Mouse (Mus musculus) neutrophil, adult 5-6 weeks (primary cell): ENCODE results near the gene Nid2. TPM values are rescaled to one million over a fixed set of nuclear protein-coding genes. Genes with fewer than 3 reads are reported as not detected.

ENCODE experiments used
- ATAC-seq: fragments of 151-379, 151-347 bp; 2 replicates; pipeline ENCODE4 v1.8.0; 2017; ENCODE audit warnings: mild to moderate bottlenecking, moderate TSS enrichment; ENCODE audit not compliant: insufficient number of reproducible peaks, poor library complexity, low FRiP score, severe bottlenecking; ENCODE audit errors: extremely low read depth
- total RNA-seq: library from RNA; stranded (forward); fragments of 200-1000 nt; gene quantifications from 2 replicates; pipeline ENCODE4 v1.2.3, GENCODE M21; 2017

Gene Nid2
- total RNA-seq, 1 experiment from 2014 or later: not detected

DNA sequence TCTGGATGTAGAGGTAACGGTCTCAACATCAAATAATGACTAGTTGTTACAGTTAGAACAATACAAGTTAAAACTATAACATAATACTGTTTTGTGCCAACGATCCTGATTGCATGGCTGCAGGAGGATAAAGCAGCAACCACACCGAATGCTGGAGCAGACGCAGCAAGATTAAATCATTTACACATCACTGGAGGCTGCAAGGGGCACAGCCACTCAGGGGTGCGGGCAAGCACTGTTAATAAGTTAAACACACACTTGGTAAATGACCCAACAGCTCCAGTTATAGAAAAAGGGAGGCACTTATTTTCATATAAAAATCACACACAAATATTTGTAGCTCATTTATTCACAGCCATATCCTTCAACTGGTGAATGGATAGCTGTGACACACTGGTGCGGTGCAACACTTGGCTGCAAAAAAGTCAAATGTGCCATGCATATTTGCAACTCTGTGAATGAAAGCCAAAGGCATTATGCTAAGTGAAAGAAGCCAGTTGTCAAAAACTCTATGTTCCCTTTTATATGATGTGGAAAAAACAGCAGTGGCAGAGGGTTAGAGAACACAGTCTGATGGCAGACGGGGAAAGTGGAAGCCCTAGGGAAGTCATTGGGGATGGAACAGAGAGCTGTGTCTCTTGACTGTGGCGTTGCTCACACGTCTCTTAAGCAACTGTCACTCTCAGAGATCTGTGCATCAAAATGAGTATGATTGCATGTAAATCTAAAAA lies 11.5 kb upstream of the Nid2 start:
- no peak for ATAC-seq

GRCm38 (mm10) chr14:19740147-19740738 lies 10.8 kb upstream of the Nid2 start:
- ATAC-seq: no peak

DNA sequence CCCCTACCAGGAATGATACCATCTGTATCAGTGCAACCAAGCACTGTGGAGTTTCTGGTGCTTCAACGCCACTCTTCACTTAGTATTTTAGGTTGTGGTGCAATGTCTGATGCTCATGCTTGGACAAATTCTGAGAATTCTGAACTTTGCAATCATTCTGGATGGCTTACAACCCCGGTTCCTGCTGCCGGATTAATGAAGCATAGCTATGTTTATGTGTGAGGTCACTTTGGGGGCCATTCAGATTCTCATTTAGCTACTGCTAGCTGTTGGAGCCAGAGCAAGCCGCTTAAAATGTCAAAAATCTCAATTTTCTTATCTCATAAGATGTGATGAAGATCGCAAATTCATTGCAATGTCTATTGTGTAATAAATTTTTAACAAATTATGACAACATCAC lies 6.2 kb upstream of the Nid2 start:
- ATAC-seq: no peak

DNA sequence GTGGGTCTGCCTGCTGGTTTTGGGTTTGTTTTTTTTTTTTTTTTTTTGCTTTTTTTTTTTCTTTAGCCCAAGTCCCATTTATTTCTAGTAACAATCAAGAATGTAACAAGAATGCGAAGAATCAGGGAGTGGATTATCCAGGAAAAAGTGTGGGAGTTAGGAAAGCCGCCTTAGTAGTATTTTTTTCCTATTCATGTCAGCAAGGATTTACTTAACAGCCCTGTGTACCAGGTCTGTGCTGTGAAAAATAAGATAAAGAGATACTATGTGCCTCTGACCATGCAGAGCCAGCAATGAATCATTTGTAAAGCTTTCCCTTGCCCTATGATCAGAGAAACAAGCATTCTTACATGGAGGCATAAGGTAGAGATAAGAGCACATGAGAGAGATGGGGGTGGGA lies 4.8 kb upstream of the Nid2 start:
- no peak for ATAC-seq

- no peak for ATAC-seq
Observed at GRCm38 (mm10) chr14:19746731-19747130, 4.3 kb upstream of the Nid2 start.

DNA sequence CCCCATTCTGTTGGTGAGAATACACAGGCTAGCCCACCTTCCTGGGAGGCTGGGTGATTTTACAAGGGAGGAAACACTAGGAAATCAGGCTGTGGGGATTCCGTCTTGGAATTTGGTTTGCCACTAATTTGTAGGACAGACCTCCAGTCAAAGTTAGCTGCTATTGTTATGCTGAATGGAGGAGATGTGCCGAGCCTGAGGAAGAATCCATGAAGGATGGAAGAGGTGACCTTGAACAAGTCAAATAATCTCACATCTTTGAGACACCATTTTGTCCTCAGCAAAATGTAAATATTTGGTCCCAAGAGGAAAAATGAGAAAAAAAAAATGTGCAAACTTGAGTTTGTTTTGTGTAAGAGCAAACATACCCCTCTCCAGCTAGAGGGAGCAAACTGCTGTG lies 1.3 kb upstream of the Nid2 start:
- ATAC-seq: no peak

GRCm38 (mm10) chr14:19750411-19751024 lies 547 bp upstream of the Nid2 start:
- no peak for ATAC-seq

DNA sequence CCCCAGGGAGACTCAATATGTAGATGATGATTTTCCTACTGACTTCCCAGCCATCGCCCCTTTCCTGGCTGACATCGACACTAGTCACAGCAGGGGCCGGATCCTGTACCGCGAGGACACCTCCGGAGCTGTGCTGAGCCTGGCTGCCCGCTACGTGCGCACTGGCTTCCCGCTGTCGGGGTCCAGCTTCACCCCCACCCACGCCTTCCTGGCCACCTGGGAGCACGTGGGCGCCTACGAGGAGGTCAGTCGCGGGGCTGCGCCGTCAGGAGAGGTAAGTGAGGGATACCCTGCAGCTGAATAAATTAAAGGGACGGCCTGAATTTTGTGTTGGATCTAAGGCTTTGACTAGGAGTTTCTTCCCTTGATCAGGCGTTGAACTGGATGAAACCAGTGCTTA lies 1.2 kb downstream of the Nid2 start:
- ATAC-seq: no peak

DNA sequence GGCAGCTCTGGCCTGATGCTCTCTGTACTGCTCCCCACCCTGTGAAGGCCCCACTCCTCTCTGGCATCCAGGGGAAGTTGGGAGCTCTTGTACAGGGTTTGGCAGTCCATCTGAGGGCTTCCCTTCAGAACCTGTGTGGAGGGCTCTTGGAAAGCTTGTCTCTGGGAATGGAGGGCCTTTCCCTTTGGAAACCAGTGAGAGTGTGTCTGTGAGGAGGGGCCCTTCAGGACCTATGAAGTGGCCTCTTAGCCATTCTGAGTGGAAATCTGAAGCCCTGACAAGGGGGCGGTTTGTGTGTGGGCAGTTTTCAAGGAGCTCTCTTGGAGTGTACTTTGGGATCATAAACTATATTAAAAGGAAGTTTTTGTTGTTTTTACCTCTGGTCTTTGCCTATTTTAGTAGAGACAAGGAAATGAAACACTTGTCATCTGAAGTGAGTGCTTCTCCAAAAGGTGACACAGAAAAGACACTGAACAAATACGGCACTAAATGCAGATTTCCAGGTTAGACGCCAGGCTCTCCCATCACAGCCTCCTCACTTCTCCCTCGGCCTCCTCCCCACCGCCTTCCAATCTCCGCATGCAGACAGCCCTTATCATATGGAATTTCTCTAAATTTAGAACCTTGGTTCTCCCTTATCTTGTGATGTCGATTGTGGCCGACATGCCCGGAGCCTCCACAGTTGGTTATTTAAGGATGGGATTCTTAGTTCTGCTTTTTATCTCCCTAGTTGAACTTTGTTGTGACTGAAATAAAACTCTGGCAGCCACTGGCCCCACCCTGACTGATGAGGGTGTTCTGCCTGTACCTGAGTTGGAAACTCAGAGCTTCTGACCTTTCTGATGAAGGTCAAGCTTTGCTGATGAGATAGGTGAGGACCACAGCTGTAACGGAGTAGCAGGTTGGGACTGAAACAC lies 8.5 kb downstream of the Nid2 start:
- ATAC-seq: no peak

DNA sequence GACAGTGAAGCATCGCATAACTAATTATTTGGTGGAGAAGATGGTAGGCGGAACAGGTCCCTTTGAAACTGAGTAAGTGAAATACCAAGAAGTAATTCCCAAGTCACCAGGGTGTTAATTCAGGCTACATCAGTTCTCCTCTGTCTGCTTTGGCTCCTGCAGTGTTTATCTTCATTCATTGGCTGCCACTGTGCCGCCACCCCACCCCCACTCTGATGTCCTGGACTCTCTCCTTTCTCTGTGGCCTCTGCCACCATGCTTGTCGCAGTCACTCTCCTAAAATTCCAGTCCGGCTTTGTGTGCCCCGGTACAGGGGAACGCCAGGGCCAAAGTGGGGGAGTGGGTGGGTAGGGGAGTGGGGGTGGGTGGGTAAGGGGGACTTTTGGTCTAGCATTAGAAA lies 9.7 kb downstream of the Nid2 start:
- ATAC-seq: no peak

- ATAC-seq: no peak
Observed at GRCm38 (mm10) chr14:19762014-19762413, 10.9 kb downstream of the Nid2 start.

DNA sequence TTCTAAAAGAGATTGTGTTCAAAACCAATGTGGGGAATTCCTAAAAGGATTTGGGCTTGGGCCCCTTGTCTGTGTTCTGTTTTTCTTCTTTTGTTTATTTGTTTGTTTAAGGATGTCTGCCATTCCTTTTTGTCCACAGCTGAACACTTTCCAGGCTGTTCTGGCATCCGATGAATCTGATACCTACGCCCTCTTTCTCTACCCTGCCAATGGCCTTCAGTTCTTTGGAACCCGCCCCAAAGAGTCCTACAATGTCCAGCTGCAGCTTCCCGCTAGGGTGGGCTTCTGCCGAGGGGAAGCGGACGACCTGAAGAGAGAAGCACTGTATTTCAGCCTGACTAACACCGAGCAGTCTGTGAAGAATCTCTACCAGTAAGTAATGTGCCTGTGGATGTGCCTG lies 12.5 kb downstream of the Nid2 start:
- ATAC-seq: no peak

- ATAC-seq: no peak
Observed at GRCm38 (mm10) chr14:19764331-19764730, 13.3 kb downstream of the Nid2 start.

DNA sequence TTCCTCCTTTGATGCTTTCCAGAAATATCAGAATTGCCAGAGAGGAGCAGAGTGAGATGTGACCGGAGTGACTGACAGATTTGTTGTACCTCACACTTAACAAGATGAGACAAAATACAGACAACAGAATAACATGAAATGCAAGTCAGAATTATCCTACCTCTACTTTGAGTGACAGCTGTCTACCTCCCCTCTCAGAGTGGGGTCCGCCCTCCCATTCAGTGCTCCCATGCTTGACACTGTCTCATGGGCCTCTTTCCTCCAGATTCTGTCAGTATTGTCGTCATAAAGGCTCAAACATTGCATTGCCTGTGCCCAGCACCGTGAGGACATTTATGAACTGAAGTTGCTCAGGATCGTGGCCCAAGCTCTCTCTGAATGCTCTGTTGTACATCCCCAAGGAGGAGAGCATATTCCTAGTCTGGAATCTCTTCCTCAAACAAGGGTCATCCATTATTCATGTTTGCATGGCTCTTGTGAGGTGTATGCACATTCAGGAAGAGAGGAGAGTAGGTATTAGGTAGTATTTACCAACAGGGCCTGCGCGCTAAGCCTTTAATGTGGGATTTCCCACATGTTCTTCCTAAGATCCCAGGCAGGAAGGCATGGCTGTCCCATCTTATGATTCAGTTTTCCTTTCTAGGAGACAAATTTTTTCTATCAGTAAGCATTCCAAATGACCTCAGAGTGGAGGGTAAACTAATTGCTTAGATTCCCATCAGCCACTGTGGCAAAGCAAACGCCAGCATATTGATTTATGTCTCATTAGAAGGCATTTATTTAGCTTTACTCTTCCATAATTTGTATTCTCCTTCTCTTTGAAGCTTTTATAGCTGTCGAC lies 14.7 kb downstream of the Nid2 start:
- ATAC-seq: no peak

DNA sequence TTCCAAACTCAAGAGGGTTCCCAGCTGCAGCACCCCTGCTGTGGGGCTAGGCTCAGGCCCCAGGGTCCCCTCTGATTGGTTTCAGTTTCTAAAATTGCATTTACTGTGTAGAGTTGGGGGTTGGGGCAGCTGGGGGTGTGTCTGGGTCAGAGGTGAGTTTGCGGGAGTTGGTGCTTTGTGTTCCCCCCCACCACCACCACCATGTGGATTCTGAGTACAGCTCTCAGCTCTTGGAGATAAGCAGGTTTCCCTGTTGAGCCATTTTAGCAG lies 15.2 kb downstream of the Nid2 start:
- ATAC-seq: no peak

DNA sequence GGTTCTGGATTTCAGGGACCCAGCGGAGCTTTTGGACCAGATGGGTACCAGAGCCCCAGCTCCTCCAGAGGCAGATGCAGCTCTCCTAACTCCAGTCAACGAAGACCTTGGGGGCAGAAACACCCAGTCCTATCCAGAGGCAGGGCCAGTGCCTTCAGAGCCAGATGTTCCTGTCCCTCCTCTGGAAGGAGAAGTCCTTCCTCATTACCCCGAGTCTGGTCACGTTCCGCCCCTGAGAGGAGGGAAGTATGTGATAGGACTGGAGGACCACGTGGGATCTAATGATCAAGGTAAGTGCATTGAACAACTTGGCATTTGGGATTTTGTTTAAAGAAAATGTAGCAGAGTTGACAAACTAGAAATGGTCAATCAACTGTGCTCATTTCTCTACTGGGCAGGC lies 17.6 kb downstream of the Nid2 start:
- ATAC-seq: no peak

DNA sequence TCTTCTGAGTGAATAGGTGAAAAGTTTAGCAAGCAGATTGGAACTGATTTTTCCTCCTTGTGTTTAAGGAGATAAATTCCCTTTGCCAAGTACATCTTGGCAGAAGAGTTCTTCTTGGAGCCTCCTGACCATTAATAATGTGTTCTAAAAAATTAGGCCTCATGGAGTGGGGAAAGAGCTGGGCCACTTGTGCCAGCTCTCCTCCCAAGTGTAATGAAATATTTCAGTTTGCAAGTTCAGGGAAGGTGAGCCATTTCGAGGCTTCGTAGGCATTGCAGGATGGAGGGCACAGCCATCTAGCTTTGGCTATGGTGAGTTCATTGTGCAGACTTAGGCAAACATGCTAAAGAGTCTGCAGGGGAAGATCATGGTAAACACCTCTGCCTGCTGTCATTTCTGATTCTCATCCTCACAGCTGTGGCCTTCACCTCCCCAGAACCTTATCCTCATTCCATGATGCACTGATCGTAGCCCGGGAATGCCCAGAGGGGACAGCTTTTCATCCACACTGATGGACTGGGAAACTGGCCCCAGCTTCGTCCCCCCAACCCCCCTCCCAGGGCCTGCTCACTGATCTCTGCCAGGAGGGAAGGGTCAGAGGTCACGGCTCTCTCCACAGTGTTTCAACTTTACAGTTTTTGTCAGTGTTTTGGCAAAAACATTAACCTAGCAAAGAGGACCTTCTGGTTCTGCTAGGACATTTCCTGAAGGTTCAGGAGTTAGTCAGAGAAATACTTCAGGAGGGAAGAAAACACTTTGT lies 18.6 kb downstream of the Nid2 start:
- no peak for ATAC-seq

DNA sequence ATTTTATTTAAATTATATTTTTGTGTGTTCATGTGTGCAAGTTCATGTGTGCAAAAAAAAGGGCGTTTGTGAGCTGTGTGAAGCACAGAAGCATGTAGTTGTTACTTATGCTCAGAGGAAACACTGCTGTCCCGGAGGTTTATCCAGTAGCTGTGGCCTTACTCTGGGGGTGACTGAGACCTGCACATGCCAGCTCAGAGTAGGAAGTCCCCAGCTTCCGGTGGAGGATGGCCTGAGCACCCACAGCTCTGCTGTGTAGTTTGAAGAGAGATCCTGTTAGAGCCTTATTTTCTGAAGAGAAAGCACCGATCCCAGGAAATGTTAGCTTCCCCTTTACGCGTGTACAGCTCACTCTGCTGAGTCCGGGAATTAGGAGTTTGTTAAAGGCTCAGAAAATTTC lies 20.1 kb downstream of the Nid2 start:
- no peak for ATAC-seq
